Mouse (Mus musculus): ENCODE measurements around the gene Arntl2. TPM values are rescaled to one million over a fixed set of nuclear protein-coding genes. Genes with fewer than 3 reads are reported as not detected.

Arntl2 gene
- 0.43 and 0.78 TPM in 2 replicates for polyA plus RNA-seq (2015; fragmentation: Nextera tagmentation; extraction: Ambion mirVana)

DNA sequence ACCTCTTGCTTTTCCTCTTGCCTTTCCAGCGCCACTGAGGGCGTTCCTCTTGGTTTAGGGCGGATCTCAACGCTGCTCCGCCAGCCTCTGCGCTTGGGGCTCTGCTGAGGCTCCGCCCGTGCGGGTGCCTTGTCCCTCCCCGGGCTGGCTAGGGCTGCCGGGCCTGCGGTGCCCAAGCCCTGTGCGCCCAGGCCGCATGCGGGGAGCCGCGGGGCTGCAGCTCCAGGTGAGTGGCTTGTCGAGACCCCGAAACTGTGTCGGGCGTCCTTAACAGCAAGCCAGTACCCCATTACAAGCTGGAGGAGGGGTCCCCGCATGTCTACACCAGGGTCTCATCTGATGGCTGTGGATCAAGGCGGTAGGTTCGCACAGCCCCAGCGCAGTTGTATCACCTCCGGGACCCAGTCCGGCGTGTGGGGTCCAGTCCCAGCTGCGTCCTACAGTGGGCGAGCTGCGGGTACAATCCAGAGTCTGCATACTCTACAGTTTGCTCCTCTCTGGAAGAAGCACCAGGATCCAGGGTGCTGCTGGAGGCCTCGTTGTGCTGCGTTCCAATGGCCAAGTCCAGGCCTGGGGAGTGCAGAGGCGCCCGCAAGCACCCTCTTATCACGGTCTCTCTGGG is at the start of gene Arntl2:
Arntl2 (plus strand) TSS at position 132 of the 622 bp plus-strand sequence.

GRCm38 (mm10) chr6:146850050-146850449 is 54.2 kb downstream of the Arntl2 start, which contains the start of gene Smco2:
Gene Smco2 (plus strand): TSS chr6:146850104.

Other genes starting within 250 kb of the Arntl2 start
- 123 and 126 TPM in 2 replicates for gene Fgfr1op2, start 218.9 kb upstream of the Arntl2 start, polyA plus RNA-seq (2015; fragmentation: Nextera tagmentation; extraction: Ambion mirVana)
- gene Ints13, start 218.2 kb upstream of the Arntl2 start, polyA plus RNA-seq (2015; fragmentation: Nextera tagmentation; extraction: Ambion mirVana), result 33.0 and 34.4 TPM in 2 replicates
- 96.1 and 101 TPM in 2 replicates for gene Med21, start 153.5 kb upstream of the Arntl2 start, polyA plus RNA-seq (2015; fragmentation: Nextera tagmentation; extraction: Ambion mirVana)
- 44.6 and 46.5 TPM in 2 replicates for gene Tm7sf3, start 153.2 kb upstream of the Arntl2 start, polyA plus RNA-seq (2015; fragmentation: Nextera tagmentation; extraction: Ambion mirVana)
- 4.8 and 5.7 TPM in 2 replicates for gene Stk38l, start 71.1 kb upstream of the Arntl2 start, polyA plus RNA-seq (2015; fragmentation: Nextera tagmentation; extraction: Ambion mirVana)
- gene Smco2, start 54.0 kb downstream of the Arntl2 start, polyA plus RNA-seq (2015; fragmentation: Nextera tagmentation; extraction: Ambion mirVana), result not detected in 2 replicates
- 21.9 and 22.3 TPM in 2 replicates for gene Ppfibp1, start 92.4 kb downstream of the Arntl2 start, polyA plus RNA-seq (2015; fragmentation: Nextera tagmentation; extraction: Ambion mirVana)
- 0.08 and 0.17 TPM in 2 replicates for gene 1700034J05Rik, start 158.4 kb downstream of the Arntl2 start, polyA plus RNA-seq (2015; fragmentation: Nextera tagmentation; extraction: Ambion mirVana)
- gene Rep15, start 236.5 kb downstream of the Arntl2 start, polyA plus RNA-seq (2015; fragmentation: Nextera tagmentation; extraction: Ambion mirVana), result 0.58 and 0.63 TPM in 2 replicates
- 67.0 and 70.6 TPM in 2 replicates for gene Mrps35, start 246.7 kb downstream of the Arntl2 start, polyA plus RNA-seq (2015; fragmentation: Nextera tagmentation; extraction: Ambion mirVana)